Mouse (Mus musculus): Measurements from ENCODE around the gene Lrrc17.

GRCm38 (mm10) chr5:21527488-21527911 is 15.9 kb upstream of the Lrrc17 start:
- no peak for TF ChIP-seq POLR2A (IDR thresholded peaks at IDR 0.05; ENCODE audit: insufficient read length, low read depth)
- no peak for TF ChIP-seq USF1 (IDR thresholded peaks at IDR 0.05; ENCODE audit: low read depth)
- no peak for TF ChIP-seq MAX (IDR thresholded peaks at IDR 0.05; ENCODE audit: low read depth)
- no peak for TF ChIP-seq TCF12 (IDR thresholded peaks at IDR 0.05; ENCODE audit: insufficient read depth, poor library complexity, severe bottlenecking)
- no peak for TF ChIP-seq SRF (IDR thresholded peaks at IDR 0.05; ENCODE audit: control insufficient read depth, insufficient read length, low read depth)
- TF ChIP-seq CEBPB (IDR thresholded peaks at IDR 0.05; ENCODE audit: insufficient read depth, poor library complexity, severe bottlenecking) = no peak
- TF ChIP-seq MYOG (IDR thresholded peaks at IDR 0.05; ENCODE audit: control insufficient read depth in 1 of 3, insufficient read depth in 1 of 3, insufficient read length in 2 of 3, low read depth in 2 of 3) = peak in 1 of 3 experiments; percentile 25
- TF ChIP-seq POLR2AphosphoS2 (IDR thresholded peaks at IDR 0.05; ENCODE audit: insufficient read length, low read depth) = no peak
- no peak for TF ChIP-seq E2F4 (IDR thresholded peaks at IDR 0.05; ENCODE audit: insufficient read depth)
- TF ChIP-seq REST (IDR thresholded peaks at IDR 0.05; ENCODE audit: insufficient read depth, insufficient read length) = no peak
- TF ChIP-seq MYOD1 (IDR thresholded peaks at IDR 0.05; ENCODE audit: control insufficient read depth in 1 of 3, insufficient read length in 2 of 3, low read depth in 2 of 3) = peak in 1 of 3 experiments; percentile 30

All from myocyte (in vitro differentiated cells).